Mouse (Mus musculus) Patski (cell line): ENCODE measurements around the gene Angpt4. TPM values are rescaled to one million over a fixed set of nuclear protein-coding genes. Genes with fewer than 3 reads are reported as not detected.

Experiments
- ATAC-seq: fragments of 100-300 bp; one replicate; pipeline ENCODE4 v1.8.0; 2021
- CTCF ChIA-PET: fragments of 350-600 bp; sonication (Branson Sonifier 250); formaldehyde crosslinking; loops from one replicate; lab custom pipeline; 2022; ENCODE audit warnings: inconsistent platforms; lab: Charles Lee
- POLR2A ChIA-PET: fragments of 350-600 bp; sonication (Branson Sonifier 250); formaldehyde crosslinking; loops from one replicate; lab custom pipeline; 2022; ENCODE audit warnings: antibody characterized with exemption, inconsistent platforms; lab: Charles Lee
- DNase-seq: peaks from one replicate; pipeline ENCODE4 v3.0.0-alpha.2; 2011; ENCODE audit warnings: low read depth, low spot score
- H3K27me3 ChIP-seq: fragments of 371-371 bp; one replicate; pipeline ENCODE4 v1.5.1; 2021
- CTCF ChIP-seq: fragments of 100-300 bp; IDR thresholded peaks from one replicate; pipeline ENCODE4 v1.5.1; 2021
- in situ Hi-C: fragments of 300-500 bp; cut with MboI; formaldehyde crosslinking; loops from 3 replicates; pipeline ENCODE4 v1.11.1; 2018; ENCODE audit warnings: low pct_unique_long_range_greater_than_20kb, mixed read lengths
- polyA plus RNA-seq: library from polyadenylated mRNA; unstranded; gene quantifications from one replicate; pipeline ENCODE4 v1.2.3, GENCODE M21; 2021

The Angpt4 gene
- polyA plus RNA-seq, 1 experiment from 2014 or later: 44.3 TPM

- CTCF ChIA-PET: interaction anchor here (1.0 to 1.4 kb wide), 4 partner anchors 16 to 113 kb away, joined by 3 to 5 read pairs (median 3); no protein-coding TSS in a partner anchor
- DNase-seq: no peak
- ATAC-seq: no peak
- no peaks in the 10 kb centered on the region for H3K27me3 ChIP-seq
- TF ChIP-seq CTCF: no peak
- in situ Hi-C loops: no loop called here
- POLR2A ChIA-PET: no interaction called here
Measured at GRCm38 (mm10) chr2:151986958-151987357, 75.9 kb downstream of the Angpt4 start.

GRCm38 (mm10) chr2:151988978-151989377, 78.0 kb downstream of the Angpt4 start:
- CTCF ChIA-PET: interaction anchor here (1.3 kb wide), 1 partner anchor 113 kb away, joined by 8 read pairs; no protein-coding TSS in a partner anchor
- no peaks in the 10 kb centered on the region for H3K27me3 ChIP-seq
- POLR2A ChIA-PET: no interaction called here
- DNase-seq (no peak), ATAC-seq (no peak)
- in situ Hi-C loops: no loop called here
- no peak for TF ChIP-seq CTCF

GRCm38 (mm10) chr2:151990985-151991394, 80.0 kb downstream of the Angpt4 start:
- ATAC-seq (no peak), DNase-seq (no peak)
- no peaks in the 10 kb centered on the region for H3K27me3 ChIP-seq
- in situ Hi-C loops: loop anchor here (5.0 to 10.0 kb wide), 2 partner anchors 56 to 114 kb away; no protein-coding TSS in a partner anchor
- no peak for TF ChIP-seq CTCF
- ChIA-PET CTCF (no interaction called here), POLR2A (no interaction called here)

DNA sequence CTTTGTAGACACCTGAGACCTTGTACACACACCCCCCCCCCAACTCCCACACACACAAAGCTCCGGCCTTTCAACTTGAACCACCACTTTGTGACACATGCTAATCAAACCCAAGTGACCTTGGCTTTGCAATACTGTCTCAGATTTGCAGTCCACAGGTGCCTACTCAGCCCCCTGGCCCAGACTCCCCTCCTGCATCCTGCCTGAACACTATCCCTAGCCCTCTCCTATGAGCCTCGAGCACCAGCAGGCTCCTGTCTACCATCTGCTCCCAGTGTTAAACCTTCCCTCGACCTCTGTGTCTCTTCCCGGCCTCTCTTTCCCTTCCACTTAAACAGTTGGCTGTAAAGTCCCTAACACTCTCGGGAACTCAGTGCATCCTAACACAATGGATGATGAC, 80.4 kb downstream of the Angpt4 start:
- H3K27me3 ChIP-seq: no peaks in the 10 kb centered on the region
- ATAC-seq (no peak), DNase-seq (no peak)
- in situ Hi-C loops: loop anchor here (5.0 to 10.0 kb wide), 2 partner anchors 57 to 114 kb away; no protein-coding TSS in a partner anchor
- CTCF ChIA-PET: no interaction called here
- POLR2A ChIA-PET: no interaction called here
- no peak for TF ChIP-seq CTCF

DNA sequence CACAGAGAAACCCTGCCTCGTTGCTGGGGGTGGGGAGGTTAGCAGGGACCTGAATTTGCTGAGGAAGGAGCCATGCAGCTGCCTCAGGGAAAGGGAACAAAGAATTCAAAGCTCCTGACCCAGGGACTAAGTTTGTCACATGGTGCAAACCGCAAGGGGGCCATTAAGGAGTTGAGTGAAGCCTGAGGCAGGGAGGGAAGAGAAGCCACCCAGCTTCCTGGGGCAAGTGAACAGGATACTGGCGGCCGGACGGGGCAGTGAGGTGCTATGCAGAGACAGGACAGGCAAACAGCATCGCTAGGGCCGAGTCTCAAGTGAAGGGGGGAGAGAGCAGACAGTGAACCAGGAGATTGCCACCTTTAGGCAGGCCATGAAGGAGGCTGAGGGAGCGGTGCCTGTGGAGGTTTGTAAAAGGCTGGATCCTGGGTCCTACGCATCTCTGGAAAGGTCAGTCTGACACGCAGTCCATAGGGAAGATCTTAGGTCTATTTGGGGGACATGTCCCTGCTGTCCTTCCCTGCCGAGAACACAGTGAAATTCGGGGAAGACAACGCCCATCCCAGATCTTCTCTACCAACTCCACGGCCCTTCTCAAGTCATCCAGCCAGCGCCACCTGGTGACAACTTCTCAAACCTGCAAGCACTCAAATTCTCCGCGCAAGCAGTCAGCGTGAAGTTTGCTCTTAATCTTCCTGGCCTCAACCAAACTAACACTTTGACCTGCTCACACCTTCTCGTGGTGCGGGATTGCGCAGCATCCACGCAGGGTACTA, 83.5 kb downstream of the Angpt4 start:
- ChIA-PET POLR2A (interaction anchor here (0.6 to 0.7 kb wide), 2 partner anchors 14 to 315 kb away, joined by 3 read pairs; partner anchors contain the start of gene Fam110a), CTCF (interaction anchor here (0.8 to 2.8 kb wide), 11 partner anchors 10 to 120 kb away, joined by 3 to 11 read pairs (median 4); no protein-coding TSS in a partner anchor)

More for the DNA sequence above, 83.5 kb downstream of the Angpt4 start:
- DNase-seq (no peak), ATAC-seq (peak; percentile 66)
- H3K27me3 ChIP-seq: no peaks in the 10 kb centered on the region
- in situ Hi-C loops: loop anchor here (5.0 to 10.0 kb wide), 2 partner anchors 60 to 117 kb away; no protein-coding TSS in a partner anchor
- peak; percentile 92 for TF ChIP-seq CTCF

Other genes with a start within 250 kb of the Angpt4 start
- not detected for gene Rad21l, start 242.7 kb upstream of the Angpt4 start, polyA plus RNA-seq
- 0.18 TPM for gene Tmem74b, start 209.2 kb upstream of the Angpt4 start, polyA plus RNA-seq
- 35.1 TPM for gene Psmf1, start 167.0 kb upstream of the Angpt4 start, polyA plus RNA-seq
- gene Rspo4, start 68.3 kb upstream of the Angpt4 start, polyA plus RNA-seq: not detected
- 34.6 TPM for gene Fam110a, start 69.0 kb downstream of the Angpt4 start, polyA plus RNA-seq
- gene Slc52a3, start 85.3 kb downstream of the Angpt4 start, polyA plus RNA-seq: 0.03 TPM
- not detected for gene Scrt2, start 170.3 kb downstream of the Angpt4 start, polyA plus RNA-seq
- 72.3 TPM for gene Srxn1, start 194.3 kb downstream of the Angpt4 start, polyA plus RNA-seq
- gene Tcf15, start 232.4 kb downstream of the Angpt4 start, polyA plus RNA-seq: not detected